Mouse (Mus musculus) adrenal gland, postnatal 14 days (tissue): ENCODE measurements around the gene Ehd1. TPM values are rescaled to one million over a fixed set of nuclear protein-coding genes. Genes with fewer than 3 reads are reported as not detected.
"Not testable (repeated sequence)": the region's sequence is repeated elsewhere in the genome, so short reads cannot be mapped to it uniquely, and the experiment has no call there.

Experiments
- DNase-seq: peaks from one replicate; pipeline ENCODE4 v3.0.0; 2021; ENCODE audit warnings: mixed read lengths
- total RNA-seq: library from RNA; stranded (reverse); gene quantifications from 2 replicates; pipeline ENCODE4 v1.2.3, GENCODE M21; 2021

The Ehd1 gene
- total RNA-seq, 1 experiment from 2014 or later = 116 TPM

DNA sequence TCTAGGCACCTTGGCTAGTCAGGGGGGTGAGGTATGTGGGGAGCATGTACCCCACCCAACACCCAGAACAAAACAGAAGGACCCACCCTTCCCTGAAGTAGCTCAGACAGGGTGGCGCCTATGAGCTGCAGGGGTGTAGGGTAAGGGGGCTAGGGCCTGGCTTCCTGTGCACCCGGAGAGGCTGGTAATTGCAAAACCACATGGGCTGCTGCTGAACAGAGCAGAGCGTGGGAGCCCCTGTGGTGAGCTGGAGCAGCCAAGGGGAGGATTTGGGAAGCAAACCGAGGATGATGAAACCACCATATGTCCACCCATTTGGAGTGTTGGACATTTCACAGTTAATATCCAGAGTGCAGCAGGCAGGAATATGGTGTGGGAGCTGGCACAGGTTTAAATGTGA lies 26.0 kb downstream of the Ehd1 start:
- no peak for DNase-seq

GRCm38 (mm10) chr19:6303831-6304230 lies 27.3 kb downstream of the Ehd1 start:
- DNase-seq = peak; percentile 34

GRCm38 (mm10) chr19:6304787-6305516 lies 28.4 kb downstream of the Ehd1 start:
- peak; percentile 97 for DNase-seq

GRCm38 (mm10) chr19:6305517-6306115 lies 29.1 kb downstream of the Ehd1 start:
- DNase-seq = no peak

- DNase-seq = peak; percentile 91
Measured at GRCm38 (mm10) chr19:6306137-6306551, 29.6 kb downstream of the Ehd1 start, which contains the start of gene Cdc42bpg. Cdc42bpg (plus strand) TSS chr19:6306456.

DNA sequence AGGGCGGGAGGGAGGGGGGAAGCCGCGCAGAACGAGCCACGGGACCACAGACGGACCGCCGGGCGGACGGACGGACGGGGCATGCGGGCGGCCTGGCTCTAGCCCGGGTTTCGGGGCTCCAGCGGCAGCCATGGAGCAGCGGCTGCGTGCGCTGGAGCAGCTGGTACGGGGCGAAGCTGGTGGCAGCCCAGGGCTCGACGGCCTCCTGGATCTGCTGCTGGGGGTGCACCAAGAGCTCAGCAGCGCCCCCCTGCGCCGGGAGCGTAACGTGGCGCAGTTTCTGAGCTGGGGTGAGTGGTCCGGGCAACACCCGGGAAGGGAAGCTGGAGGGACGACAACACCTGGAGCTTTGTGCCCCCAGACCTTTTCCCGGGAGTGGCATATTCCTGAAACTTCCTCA lies 30.1 kb downstream of the Ehd1 start:
- DNase-seq = peak; percentile 93

- peak; percentile 67 for DNase-seq
Measured at GRCm38 (mm10) chr19:6307733-6308531, 31.4 kb downstream of the Ehd1 start.

DNA sequence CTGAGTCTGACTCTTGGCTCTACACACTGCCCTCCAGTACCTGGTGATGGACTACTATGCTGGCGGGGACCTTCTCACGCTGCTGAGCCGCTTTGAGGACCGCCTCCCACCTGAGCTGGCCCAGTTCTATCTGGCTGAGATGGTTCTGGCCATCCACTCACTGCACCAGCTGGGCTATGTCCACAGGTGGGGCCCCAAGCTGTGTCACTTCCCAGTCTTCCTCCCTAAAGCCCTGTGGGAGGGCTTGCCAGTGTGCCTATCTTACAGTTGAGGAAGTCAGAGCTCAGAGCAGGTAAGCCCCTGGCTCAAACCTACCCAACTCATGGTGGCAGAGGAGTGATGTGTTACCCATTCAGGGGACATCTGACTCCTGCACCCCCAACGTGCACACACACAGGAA lies 33.7 kb downstream of the Ehd1 start:
- DNase-seq = no peak

- DNase-seq = not testable (repeated sequence)
Measured at GRCm38 (mm10) chr19:6311783-6312182, 35.3 kb downstream of the Ehd1 start.

DNA sequence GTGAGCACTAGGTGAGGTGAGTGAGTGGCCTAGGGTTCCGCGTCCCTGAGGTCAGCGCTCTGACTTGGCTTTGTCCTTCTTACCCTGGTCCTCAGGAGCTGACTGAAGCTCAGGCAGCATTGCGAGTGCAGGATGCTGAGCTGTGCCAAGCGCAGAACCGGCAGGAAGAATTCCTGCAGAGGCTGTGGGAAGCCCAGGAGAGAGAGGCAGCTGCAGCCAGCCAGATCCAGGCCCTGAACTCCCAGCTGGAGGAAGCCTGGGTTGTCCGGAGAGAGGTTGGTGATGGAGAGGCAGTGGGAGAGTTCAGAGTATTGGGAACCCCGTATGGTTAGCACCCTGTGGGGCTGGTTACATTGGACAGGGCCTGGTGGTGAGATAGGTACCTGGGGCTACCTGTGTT lies 37.3 kb downstream of the Ehd1 start:
- DNase-seq = no peak

DNA sequence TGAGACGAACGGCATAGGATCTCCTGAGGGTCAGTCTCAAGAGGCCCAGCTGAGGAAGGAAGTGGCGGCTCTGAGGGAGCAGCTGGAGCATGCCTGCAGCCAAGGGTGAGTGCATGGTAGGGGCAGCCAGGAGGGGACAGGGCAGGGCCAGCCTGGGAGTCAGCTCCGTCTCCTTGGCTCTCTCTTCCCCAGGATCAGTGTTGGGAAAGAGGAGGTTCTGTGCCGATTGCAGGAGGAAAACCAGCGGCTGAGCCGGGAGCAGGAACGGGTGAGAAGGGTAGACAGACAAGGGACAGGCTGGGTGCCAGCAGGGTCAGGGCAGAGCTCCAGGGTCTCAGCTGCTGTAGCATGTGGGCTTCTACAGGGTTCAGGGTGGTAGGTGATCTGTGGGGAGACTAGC lies 38.0 kb downstream of the Ehd1 start:
- no peak for DNase-seq

- no peak for DNase-seq
Measured at GRCm38 (mm10) chr19:6315573-6315972, 39.0 kb downstream of the Ehd1 start.

DNA sequence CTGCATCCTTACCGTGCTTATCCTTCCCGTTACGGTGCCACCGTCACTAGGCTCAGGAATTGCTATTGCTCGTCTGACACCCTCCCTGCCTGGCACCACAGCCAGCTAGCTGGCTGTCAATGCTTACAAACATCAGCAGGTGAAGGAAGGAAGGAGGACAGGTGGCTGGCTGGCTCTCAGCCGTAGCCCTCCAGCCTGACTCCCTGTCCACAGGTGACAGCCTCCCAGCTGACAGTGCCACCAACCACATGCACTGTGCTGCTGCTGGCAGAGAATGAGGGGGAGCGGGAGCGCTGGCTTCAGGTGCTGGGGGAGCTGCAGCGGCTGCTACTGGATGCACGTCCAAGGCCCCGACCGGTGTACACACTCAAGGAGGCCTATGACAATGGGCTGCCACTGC lies 41.6 kb downstream of the Ehd1 start:
- DNase-seq = no peak

- DNase-seq = peak; percentile 32
Measured at GRCm38 (mm10) chr19:6321358-6321757, 44.8 kb downstream of the Ehd1 start.

GRCm38 (mm10) chr19:6321786-6322621 lies 45.5 kb downstream of the Ehd1 start:
- peak; percentile 74 for DNase-seq

DNA sequence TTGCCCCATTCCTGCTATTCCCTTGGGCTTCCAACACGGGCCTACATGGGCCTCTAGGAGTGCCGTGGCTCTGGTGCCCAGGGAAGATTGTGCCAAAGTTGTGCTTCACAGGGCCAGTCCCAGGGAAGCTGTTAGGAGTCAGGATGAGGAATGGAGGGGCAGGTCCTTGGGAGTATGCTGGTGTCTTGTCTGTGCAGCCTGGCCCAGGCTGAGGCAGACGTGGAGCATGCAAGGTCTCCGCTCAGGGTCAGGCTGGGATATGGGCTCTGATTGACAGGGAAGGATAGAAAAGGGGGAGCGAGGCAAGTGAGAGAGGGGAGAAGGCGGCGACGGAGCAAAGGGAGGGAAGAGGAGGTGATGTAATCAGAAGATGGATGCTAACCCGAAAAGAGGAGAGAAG lies 48.2 kb downstream of the Ehd1 start:
- DNase-seq = peak; percentile 77

DNA sequence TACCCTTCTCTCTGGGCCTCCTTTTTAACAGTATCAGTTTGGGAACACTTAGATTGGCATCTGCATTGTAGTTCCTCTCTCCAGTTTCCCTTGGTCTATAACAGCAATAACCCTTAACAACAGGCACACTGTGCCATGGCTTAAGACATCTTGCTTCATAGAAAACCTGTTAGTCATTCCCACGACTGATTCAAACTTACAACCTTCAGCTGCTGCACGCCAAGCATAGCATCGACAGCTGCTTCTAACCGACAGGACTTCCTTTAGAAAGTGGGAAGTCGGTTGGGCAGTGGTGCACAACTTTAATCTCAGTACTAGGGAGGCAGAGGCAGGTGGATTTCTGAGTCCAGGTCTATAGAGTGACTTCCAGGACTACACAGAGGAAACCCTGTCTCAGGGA lies 54.7 kb downstream of the Ehd1 start:
- no peak for DNase-seq

DNA sequence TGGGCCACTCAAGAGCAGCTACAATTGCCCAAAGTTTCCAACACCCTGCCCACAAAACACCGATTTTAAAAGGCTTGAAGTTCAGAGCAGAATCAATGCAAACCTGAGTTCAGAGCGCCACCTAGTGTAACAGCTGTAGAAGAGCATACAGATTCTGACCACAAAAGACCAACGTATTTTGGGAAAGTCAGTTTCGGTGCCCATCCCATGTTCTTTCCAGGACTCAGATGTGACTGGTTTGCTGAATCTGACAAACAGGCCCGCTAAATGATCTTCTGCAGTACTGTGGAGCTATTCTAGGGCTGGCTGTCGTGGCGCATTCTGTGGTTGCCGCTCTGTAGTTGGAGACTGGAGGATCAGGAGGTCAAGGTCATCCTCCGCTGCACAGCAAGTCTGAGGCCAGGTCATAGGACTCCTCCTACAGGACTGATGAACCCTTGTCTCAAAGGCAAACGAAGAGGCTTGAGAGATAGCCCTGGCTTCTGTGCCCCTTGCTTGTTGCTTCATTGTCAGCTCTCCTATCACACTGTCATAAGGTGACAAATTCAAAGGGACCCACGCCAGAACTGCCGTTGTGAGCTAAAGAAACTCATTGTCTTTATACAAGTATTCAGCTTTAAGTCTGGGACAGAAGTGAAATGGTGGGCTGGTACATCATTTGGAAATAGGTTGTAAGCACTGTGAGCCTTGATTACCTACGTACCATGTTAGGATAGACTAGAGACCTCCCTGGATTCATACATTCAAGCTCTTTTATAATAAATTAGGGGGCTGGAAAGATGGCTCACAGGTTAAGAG lies 55.4 kb downstream of the Ehd1 start:
- peak; percentile 83 for DNase-seq

DNA sequence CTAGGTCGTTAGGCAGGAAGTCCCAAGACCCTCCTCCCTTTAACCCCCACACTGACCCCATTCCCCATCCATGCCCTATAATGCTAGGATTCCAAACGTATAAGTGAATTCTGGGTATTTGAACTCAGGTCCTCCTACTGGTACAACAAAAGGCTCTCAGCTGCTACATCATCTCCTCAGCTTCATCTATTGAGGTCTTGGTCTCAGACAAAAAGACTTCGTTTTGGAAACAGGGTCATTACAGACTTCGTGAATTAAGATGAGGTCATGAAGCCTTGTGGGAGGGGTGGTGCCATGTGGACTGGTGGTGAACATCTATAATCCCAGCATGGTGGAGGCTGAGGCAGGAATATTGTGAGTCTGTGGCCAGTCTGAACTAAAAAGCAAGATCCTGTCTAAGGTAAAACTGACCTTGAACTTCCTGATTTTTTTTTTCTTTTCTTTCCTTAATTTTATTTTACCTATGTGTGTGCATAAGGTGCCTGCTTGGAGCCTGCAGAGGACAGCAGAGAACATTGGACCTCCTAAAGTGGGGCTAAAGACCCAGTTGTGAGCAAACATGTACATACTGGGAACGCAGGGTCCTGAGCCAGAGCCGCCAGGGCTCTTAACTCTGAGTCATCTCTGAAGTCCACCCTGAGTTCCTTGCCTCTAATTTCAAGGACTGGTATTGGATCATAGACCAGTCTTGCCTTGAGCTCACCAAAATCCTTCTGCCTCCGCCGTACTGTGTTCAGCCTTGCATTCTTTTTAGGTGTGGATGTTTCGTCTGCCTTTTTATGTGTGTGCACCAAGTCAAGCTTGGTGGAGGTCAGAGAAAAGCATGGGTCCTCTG lies 57.5 kb downstream of the Ehd1 start:
- DNase-seq = no peak

- peak; percentile 96 for DNase-seq
Measured at GRCm38 (mm10) chr19:6334673-6335457, 58.3 kb downstream of the Ehd1 start, which contains the start of gene Men1. Men1 (plus strand) TSS chr19:6334979.
